Mouse (Mus musculus) cortical plate, adult 2 months (tissue): ENCODE results near the gene Mum1.

Source experiments
- CTCF ChIP-seq: fragments of 200-500 bp; IDR thresholded peaks from 2 replicates; pipeline ENCODE4 v1.5.1; 2011; ENCODE audit warnings: mild to moderate bottlenecking, control low read depth, low read length; ENCODE audit not compliant: insufficient read depth; ENCODE audit errors: extremely low read depth
- POLR2A ChIP-seq: fragments of 200-500 bp; IDR thresholded peaks from 2 replicates; pipeline ENCODE4 v1.6.1; 2011; ENCODE audit warnings: mild to moderate bottlenecking, low read length, control low read depth; ENCODE audit not compliant: insufficient read depth; ENCODE audit errors: extremely low read depth

GRCm38 (mm10) chr10:80180288-80180687 lies 45.9 kb upstream of the Mum1 start:
- TF ChIP-seq POLR2A = no peak
- no peak for TF ChIP-seq CTCF
